Mouse (Mus musculus) retina, adult 2 months (tissue): ENCODE results near the gene Ugt1a1.

Source experiments
- DNase-seq: peaks from one replicate; pipeline ENCODE4 v3.0.0-alpha.2; 2012; ENCODE audit warnings: low read depth, low spot score

Ugt1a1 gene

DNA sequence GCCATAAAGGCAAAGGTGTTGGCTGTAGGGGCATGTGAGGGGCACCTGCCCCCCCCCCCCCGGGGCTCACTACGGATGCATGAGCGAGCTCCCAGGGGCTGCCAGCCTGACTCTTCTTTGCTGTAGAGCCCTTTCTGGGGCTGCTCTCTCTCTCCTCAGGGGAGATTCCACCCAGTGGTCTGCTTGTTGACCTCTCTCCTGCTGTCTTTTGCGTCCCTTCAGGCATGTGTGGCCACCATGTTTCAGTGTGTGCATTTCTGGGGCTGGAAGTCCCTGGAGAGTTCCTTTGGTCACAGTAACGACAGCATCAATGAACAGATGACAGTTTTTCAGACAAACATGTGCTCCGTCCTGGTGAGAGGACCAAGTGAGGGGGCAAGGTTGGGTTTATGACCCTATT lies 46.6 kb downstream of the Ugt1a1 start:
- no peak for DNase-seq

DNA sequence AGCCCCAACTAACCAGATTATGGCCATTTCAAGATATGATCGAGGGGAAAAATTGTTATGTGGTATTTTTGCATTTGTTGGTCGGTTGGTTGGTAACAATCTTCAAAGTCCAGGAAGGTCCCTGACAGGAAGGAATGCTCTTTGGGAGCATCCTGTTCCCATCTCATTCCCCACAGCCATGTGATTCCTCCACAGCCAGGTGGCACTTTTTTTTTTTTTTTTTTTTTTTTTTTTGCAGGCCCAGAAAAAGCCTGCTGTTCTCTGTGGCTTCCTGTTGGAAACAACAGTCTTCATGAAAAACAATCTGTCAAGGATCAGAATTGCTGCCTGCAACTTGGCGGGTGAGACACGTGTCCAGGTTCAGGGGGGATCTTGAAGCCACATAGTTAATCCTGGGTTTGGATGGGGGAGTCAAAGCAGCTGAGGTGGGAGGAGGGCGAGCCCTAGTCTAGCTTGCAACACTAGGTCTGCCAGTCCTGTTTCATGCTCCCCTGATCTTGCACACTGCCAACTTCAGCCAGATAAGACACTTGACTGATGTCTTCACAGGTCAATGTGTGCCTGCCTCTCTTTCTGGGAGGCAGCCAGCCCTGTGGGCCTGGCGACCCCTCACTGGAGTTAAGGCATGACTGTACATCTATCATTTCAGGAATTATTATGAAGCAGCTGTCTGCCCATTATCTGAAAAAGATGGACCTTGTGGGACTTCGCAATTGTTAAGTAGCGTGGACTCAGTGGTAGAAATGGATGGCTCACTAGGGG lies 47.3 kb downstream of the Ugt1a1 start:
- DNase-seq = no peak

DNA sequence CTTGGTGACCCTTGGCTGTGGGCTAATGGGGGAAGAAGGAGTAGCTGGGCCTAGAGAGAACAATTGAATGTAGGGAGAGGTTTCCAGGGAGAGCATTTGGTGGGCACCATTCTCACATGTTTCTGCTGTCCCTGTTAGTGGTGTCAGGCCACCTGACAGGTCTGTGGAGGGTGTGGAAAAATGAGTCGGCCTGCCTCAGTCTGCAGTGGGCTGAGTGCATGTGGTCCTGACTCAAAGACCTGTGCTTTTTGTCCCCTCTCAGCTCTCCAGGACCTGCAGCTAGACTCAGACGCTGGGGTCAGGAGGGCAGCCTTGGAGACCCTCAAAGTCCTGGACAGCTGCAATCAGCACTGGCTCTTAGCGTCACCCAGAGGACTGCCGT lies 47.9 kb downstream of the Ugt1a1 start:
- DNase-seq = no peak

DNA sequence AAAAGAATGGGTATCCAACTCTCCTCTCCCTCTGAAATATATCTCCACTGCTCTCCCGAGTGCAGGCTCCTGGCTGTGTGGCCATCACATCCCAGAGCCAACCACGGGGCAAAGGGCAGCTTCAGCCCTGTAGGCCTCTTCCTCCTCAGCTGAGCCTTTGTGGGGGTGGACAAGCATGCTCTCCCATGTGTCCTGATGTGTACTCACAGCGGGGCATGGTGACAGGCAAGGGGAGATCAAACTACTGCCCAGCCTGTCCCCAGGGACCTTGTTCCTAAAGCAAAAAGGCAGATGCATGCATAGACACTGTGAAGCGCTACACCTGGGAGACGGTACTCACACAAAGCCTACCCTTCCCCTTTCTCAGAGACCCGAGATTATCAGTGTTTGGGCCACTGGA lies 48.4 kb downstream of the Ugt1a1 start:
- DNase-seq = no peak

DNA sequence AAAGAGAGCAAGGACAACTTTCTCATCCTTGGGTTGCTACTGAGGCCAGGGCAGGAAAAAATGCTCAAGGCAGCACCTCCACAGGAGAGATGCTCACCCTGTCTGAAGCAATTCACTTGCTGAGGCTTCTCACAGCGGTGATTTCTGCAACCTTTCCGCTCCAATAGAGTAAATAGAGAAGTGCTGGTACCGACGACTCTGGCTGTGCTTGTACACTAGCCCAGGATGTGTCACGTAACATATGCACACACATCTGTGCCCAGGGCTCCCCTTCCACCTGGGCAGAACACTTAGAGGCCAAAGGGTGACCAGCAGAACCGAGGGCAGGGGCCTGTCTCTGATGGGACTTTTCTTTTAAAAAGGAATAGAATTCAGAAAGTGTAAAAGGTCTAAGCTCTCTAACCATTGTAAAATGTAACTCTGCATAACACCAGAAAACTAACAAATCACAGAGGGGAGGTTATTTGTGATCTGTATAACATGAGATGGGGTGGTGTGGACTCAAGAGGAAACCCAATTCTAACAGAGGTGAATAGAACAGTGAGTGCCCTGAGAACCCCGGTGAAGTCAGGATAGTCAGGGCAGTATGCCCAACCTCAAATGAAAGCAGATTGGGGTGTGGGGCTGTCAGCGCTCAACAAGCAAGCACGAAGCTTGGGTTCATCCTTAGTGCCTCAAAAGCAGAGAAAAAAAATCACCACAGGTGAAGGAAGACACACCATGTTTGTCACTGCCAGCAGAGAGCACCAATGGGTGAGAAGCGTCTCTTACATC lies 49.0 kb downstream of the Ugt1a1 start:
- no peak for DNase-seq

DNA sequence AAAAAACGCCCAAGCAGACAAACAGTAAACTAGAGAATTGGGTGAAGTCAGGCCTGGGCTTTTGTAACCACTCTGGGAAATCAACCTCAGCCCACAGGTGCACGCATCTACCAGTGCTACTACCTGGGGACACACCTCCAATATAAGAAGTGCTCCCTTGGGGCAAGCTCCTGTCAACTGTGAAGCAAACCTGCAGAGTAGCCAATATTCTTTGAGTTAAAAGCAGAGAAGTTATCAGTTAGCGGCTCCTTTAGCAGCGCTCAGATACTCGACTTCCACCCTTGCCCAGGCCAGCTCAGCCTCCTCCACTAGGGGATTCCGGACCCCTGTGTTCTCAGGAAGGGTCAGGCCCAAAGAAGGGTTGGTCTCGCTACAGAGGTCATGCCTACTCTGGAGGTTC lies 49.9 kb downstream of the Ugt1a1 start:
- no peak for DNase-seq

DNA sequence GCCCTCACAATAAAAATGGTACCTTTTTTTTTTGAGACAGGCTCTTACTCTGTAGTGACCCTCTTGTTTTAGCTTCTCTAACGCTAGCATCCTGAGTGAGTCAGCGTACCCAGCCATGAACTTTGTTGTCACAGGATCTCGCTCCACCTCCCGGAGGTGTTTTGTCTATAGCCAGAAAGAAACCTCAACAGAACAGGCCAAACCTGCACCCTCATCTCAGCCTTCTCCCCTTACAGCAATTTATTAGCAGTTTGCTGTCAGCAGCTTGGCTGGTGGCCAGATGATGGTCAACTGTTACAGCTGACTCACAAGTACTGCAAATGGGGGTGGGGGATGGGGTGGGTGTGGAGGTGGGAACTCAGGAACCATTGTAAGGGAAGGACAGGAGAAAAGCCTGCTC lies 50.5 kb downstream of the Ugt1a1 start:
- DNase-seq = no peak

DNA sequence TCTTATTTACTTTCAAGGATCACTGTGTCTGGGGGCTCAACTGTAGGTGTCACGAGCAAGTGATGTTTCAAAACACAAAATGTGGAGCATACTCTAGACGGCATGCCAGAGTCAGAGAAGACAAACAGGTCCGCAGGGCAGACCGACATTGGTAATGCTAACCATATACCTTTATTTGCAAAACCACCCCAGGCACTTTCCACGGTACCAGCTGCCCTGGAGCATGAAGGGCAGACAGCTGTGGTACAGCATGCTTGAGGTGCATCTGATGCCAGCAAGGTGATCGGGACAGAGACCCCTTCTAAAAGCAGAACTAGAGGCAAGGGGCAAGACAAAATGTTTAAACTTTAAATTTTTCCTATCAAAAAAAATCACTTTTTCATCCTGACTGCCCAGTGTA lies 51.2 kb downstream of the Ugt1a1 start:
- DNase-seq = no peak

DNA sequence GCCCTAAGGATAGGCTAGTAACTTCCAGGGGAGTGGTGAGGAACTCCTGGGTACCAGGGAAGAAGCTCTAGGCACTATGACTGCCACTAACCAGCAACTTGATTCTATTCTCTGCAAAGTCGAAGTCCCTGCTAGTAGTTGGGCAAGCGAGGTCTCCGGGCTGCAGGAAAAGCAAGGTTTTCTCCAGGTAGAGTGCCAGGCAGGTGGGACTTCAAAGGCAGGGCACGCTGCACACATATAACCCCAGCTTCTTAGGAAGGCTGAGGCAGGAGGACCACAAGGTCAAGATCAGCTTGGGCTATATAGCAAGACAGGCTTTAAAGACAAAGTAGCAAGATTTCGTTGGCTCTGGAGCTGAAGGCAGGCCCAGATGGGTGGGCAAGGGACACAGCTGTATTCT lies 52.0 kb downstream of the Ugt1a1 start:
- DNase-seq = no peak

DNA sequence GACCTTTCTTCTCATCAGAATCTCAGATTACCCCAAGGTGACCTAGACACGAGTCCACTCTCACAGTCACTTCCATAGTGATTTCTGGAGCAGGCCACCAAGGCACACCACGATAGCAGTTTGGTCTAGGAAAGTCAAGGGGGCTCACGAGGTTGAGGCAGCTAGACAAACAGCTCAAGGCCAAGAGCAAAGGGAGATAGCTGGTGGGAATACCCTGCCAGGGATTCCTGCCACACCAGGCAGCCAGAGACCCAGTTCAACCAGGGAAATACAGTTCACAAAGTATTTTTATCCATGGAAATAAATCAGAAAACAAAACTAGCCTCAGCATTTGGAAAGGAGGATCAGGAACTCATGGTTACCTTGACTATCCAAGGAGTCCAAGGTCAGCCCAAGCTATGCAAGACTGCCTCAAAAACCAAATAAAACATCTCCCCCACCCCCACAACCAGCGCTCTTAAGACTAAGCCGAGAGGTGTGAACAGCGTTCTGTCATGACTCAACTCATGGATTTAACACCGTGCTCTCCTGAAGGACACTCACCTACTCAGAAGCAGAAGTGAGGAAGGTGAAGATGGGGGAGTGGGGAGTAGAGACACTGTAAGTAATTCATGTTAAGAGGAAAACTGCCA lies 52.6 kb downstream of the Ugt1a1 start:
- no peak for DNase-seq

DNA sequence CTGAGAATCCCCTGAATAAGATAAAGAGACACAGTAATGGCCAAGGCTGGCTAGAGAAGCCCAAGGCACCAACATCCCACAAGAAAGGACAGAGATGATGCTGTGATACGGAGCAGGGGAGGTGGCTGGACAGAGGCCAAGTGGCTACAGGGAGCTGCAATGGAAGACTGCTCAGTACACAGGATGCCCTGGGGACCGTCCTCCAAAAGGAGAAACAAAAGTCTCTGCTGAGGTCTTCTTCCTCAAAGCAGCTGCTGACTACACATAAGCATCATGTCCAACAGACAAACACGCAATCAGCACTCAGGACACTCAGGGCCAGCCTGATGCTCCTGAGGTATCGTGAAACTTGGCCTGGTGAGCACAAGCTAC lies 53.1 kb downstream of the Ugt1a1 start:
- DNase-seq = no peak

DNA sequence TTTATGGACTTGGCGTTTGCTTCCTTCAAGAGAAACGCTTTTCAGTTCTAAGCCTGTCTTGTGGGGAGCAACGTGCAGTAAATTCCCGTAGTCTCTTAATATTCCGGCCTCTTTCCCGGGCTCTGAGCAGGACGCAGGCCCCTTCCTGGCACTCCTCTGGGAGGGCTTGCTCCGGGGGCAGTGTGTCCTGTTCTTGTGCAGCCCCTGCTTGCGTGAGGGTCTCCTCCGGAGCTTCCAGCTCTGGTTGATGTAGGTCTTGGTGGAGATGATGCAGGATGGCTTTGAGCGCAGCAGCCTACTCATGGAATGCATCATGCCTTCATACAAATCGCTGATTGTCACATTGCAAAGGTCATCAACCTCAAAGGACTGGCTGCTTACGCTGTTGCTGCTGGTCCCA lies 54.4 kb downstream of the Ugt1a1 start:
- no peak for DNase-seq

DNA sequence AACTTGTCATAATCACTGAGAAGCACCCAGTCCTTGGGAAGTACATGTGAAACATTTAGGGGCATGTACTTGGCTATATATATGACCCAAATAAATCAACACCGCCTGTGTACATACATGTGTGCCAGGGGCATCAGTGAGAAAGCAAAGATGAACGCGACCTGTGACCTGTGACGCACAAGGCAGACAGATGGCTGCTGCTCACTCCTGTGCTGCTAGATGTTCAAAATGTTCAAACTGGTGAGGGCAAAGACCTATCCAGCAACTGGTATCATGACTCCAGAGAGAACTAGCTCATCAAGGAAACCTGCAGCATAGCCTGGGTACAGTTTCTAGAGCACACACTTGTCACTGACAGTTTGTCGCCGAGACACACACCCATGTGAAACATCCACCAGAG lies 55.7 kb downstream of the Ugt1a1 start:
- no peak for DNase-seq

DNA sequence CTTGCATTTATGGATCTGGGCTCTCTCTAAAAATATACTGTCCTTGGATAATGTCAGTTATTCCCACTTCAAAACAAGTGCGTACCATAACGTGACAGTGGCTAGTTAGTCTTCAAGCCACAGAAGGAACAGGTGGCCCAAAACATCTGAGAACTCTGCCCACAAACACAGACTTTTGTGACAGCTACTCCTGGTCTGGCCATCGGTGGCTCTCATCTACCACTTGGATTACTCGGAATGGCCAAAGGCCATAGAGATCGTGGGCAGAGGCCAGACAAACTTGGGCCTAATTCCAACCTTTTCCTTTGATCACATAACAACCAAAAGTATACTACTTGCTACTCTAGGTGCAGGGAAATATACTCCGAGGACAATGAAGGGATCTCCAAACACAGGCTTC lies 56.3 kb downstream of the Ugt1a1 start:
- no peak for DNase-seq
